Mouse (Mus musculus) lung, postnatal 0 days (tissue): ENCODE data around the gene Gm20388.

ENCODE experiments used
- CTCF ChIP-seq: IDR thresholded peaks from 2 replicates; pipeline ENCODE4 v1.5.1; 2016; ENCODE audit warnings: antibody characterized with exemption, mild to moderate bottlenecking
- EP300 ChIP-seq: IDR thresholded peaks from 2 replicates; pipeline ENCODE4 v1.6.1; 2016; ENCODE audit warnings: antibody characterized with exemption, mild to moderate bottlenecking, control low read depth

DNA sequence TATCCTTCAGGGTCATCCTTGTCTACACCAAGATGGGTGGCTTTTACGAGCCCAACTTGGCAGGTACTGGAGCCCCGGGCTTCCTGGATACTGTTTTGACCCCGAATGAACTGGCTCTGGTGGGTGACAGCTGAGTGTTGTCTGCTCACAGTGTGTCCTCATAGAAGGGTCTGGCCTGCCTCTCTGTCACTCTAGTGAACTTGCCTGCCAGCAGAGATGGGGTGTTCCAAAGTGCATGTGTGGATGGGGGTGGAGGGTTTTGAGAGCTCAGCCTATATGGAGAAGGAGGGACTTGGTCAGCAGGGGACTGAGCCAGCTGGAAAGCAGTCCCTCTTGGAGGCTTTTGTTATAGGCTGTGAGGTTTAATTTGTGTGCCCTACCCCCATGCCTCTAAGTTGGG lies 291.9 kb downstream of the Gm20388 start:
- TF ChIP-seq CTCF (no peak), EP300 (peak; percentile 56; the same call in 1 of the 2 replicates)
